Comparison of ENCODE assay signal across 36 mouse cellular contexts in genomic region chr8:94110526-94111177, GRCm38 (mm10). TPM values are rescaled to one million over a fixed set of nuclear protein-coding genes. Genes with fewer than 3 reads are reported as not detected.
DNase-seq lines count a peak whose midpoint lies in the region; ATAC-seq and TF ChIP-seq lines count a peak whose summit lies in the region.
"Had no signal": no experiment of that assay in that cellular context is flagged by ENCODE, and none has a peak within 500 bp of the region (broad histone marks: within the 10 kb centered on the region; RNA-seq: fewer than 3 reads in every experiment).

No protein-coding gene starts in this region.

- H3K79me2 ChIP-seq in MEL (ENCODE audit: control insufficient read depth, insufficient read depth, low read length, poor library complexity): no peaks in the 10 kb centered on the region

- H3K9me3 ChIP-seq in MEL (replicated peaks; ENCODE audit: insufficient read depth, low read length): no peaks in the 10 kb centered on the region
- H3K9me3 ChIP-seq in liver, embryonic 12.5 days (replicated peaks): no peaks in the 10 kb centered on the region
- no peaks in the 10 kb centered on the region for H3K9me3 ChIP-seq in heart, embryonic 11.5 days (replicated peaks; ENCODE audit: control insufficient read depth, low read length)
- H3K9me3 ChIP-seq: embryonic facial prominence, embryonic 15.5 days; G1E; heart, embryonic 12.5 days; hindbrain, embryonic 10.5 days; intestine, embryonic 15.5 days; kidney, embryonic 15.5 days; limb, embryonic 13.5 days; lung, embryonic 15.5 days; neural tube, embryonic 15.5 days had no signal

- ATAC-seq in liver, embryonic 12.5 days: peak; percentile 29; the same call in 1 of the 2 replicates
- ATAC-seq in megakaryocyte progenitor cell, adult 5-6 weeks (replicated peaks; ENCODE audit: poor library complexity): peak; percentile 72
- ATAC-seq in heart, embryonic 11.5 days (replicated peaks; ENCODE audit: insufficient number of reproducible peaks, low FRiP score, low TSS enrichment): no peak
- ATAC-seq: hindbrain, embryonic 16.5 days; intestine, embryonic 15.5 days had no signal

- no peak for TF ChIP-seq CTCF in gastrocnemius, adult 2 months (IDR thresholded peaks at IDR 0.05)
- TF ChIP-seq CTCF in MEL (IDR thresholded peaks at IDR 0.05 in 2 of 3, conservative IDR thresholded peaks at IDR 0.05 in 1 of 3; ENCODE audit: control insufficient read depth in 1 of 3, insufficient read depth in 1 of 3, low read depth in 2 of 3, low read length in 3 of 3, poor library complexity in 1 of 3, severe bottlenecking in 1 of 3): no peak

- H3K27me3 ChIP-seq in MEL (ENCODE audit: control insufficient read depth in 1 of 2, insufficient read depth in 2 of 2, low read length in 2 of 2): no peaks in the 10 kb centered on the region
- no peaks in the 10 kb centered on the region for H3K27me3 ChIP-seq in liver, embryonic 12.5 days (replicated peaks)
- no peaks in the 10 kb centered on the region for H3K27me3 ChIP-seq in heart, embryonic 11.5 days (ENCODE audit: control insufficient read depth, insufficient read depth, low read length)
- H3K27me3 ChIP-seq: CH12.LX; embryonic facial prominence, embryonic 15.5 days; heart, embryonic 12.5 days; intestine, embryonic 15.5 days; kidney, embryonic 15.5 days; limb, embryonic 13.5 days; lung, embryonic 15.5 days; neural tube, embryonic 15.5 days had no signal

- H3K4me1 ChIP-seq in MEL (ENCODE audit: control insufficient read depth in 1 of 2, insufficient read depth in 2 of 2, low read length in 2 of 2): peaks cover 0 to 23% of the 10 kb centered on the region in 2 experiments; a peak in 3 of 4 replicates
- peaks cover 72% of the 10 kb centered on the region for H3K4me1 ChIP-seq in liver, embryonic 12.5 days
- peaks cover 2% of the 10 kb centered on the region; the same call in 1 of the 2 replicates for H3K4me1 ChIP-seq in heart, embryonic 11.5 days (ENCODE audit: control insufficient read depth, insufficient read depth, low read length)
- H3K4me1 ChIP-seq: embryonic facial prominence, embryonic 15.5 days; intestine, embryonic 15.5 days; kidney, embryonic 15.5 days; lung, embryonic 15.5 days; neural tube, embryonic 15.5 days had no signal

- no peak for DNase-seq in gastrocnemius, adult 2 months
- no peak for DNase-seq in gastrocnemius, postnatal 14 days
- peak; percentile 69 for DNase-seq in MEL (ENCODE audit: low read depth, low spot score)
- DNase-seq in lung, adult 18-20 months: no peak
- no peak for DNase-seq in cerebellum, postnatal 36 days
- DNase-seq: adrenal gland, adult 2 months; B cell, adult 2 months; cerebellum, adult 18-20 months; heart, postnatal 10 days; kidney, postnatal 4 days; layer of hippocampus, adult 9-11 months; lung, postnatal 36 days; thymus, postnatal 14 days had no signal

- no peak overlapping the region for H3K4me3 ChIP-seq in gastrocnemius, adult 2 months
- no peak overlapping the region for H3K4me3 ChIP-seq in MEL (ENCODE audit: control insufficient read depth in 1 of 2, insufficient read depth in 1 of 2, low read depth in 2 of 2, low read length in 2 of 2)
- H3K4me3 ChIP-seq in liver, embryonic 12.5 days: no peak overlapping the region
- H3K4me3 ChIP-seq in heart, embryonic 11.5 days (ENCODE audit: low read depth, low read length): no peak overlapping the region
- H3K4me3 ChIP-seq: embryonic facial prominence, embryonic 15.5 days; heart, embryonic 12.5 days; hindbrain, embryonic 10.5 days; intestine, embryonic 15.5 days; kidney, embryonic 15.5 days; limb, embryonic 13.5 days; lung, embryonic 15.5 days; neural tube, embryonic 15.5 days had no signal

- no peak for TF ChIP-seq POLR2A in MEL (IDR thresholded peaks at IDR 0.05; ENCODE audit: control insufficient read depth in 1 of 2, insufficient read depth in 1 of 2, low read depth in 1 of 2, low read length in 2 of 2, poor library complexity in 1 of 2)

- H3K27ac ChIP-seq in gastrocnemius, adult 2 months: peak overlapping the region; percentile 25; the same call in 1 of the 2 replicates
- H3K27ac ChIP-seq in MEL (ENCODE audit: control insufficient read depth, low read depth, low read length): no peak overlapping the region
- H3K27ac ChIP-seq in liver, embryonic 12.5 days: peak overlapping the region; percentile 91
- no peak overlapping the region for H3K27ac ChIP-seq in heart, embryonic 11.5 days (ENCODE audit: low read depth, low read length)
- H3K27ac ChIP-seq: embryonic facial prominence, embryonic 15.5 days; hindbrain, embryonic 10.5 days; intestine, embryonic 15.5 days; kidney, embryonic 15.5 days; limb, embryonic 13.5 days; lung, embryonic 15.5 days; neural tube, embryonic 15.5 days had no signal

- 54% methylated on average over 6 of the region's 6 CpGs for WGBS in liver, embryonic 12.5 days (ENCODE audit: insufficient replicate concordance)
- 60% methylated on average over 6 of the region's 6 CpGs for WGBS in heart, embryonic 11.5 days (ENCODE audit: insufficient replicate concordance)

- intact Hi-C loops in gastrocnemius, adult 2 months (cut with DNase I): no loop called here
- intact Hi-C loops in gastrocnemius, postnatal 14 days (cut with DNase I; ENCODE audit: low total_unique reads): no loop called here

- no peak overlapping the region for H3K9ac ChIP-seq in MEL (ENCODE audit: control insufficient read depth, low read depth, low read length, poor library complexity, severe bottlenecking)
- no peak overlapping the region for H3K9ac ChIP-seq in liver, embryonic 12.5 days
- H3K9ac ChIP-seq in heart, embryonic 11.5 days (ENCODE audit: low read depth, low read length): no peak overlapping the region
- H3K9ac ChIP-seq: embryonic facial prominence, embryonic 15.5 days; heart, embryonic 12.5 days; intestine, embryonic 15.5 days; kidney, embryonic 15.5 days; limb, embryonic 13.5 days; lung, embryonic 15.5 days; neural tube, embryonic 15.5 days had no signal

- no peak for TF ChIP-seq EP300 in MEL (IDR thresholded peaks at IDR 0.05; ENCODE audit: low read depth in 1 of 2, low read length in 2 of 2)

- no peak for TF ChIP-seq RAD21 in MEL (IDR thresholded peaks at IDR 0.05; ENCODE audit: low read depth, low read length)

- peak overlapping the region; percentile 19; the same call in 1 of the 2 replicates for H3K4me2 ChIP-seq in liver, embryonic 12.5 days
- H3K4me2 ChIP-seq in heart, embryonic 11.5 days: no peak overlapping the region
- H3K4me2 ChIP-seq: embryonic facial prominence, embryonic 15.5 days; heart, embryonic 12.5 days; intestine, embryonic 15.5 days; kidney, embryonic 15.5 days; limb, embryonic 13.5 days; lung, embryonic 15.5 days; neural tube, embryonic 15.5 days had no signal

- peaks cover 0 to 14% of the 10 kb centered on the region in 2 experiments; a peak in 2 of 4 replicates for H3K36me3 ChIP-seq in MEL (ENCODE audit: control insufficient read depth in 1 of 2, insufficient read depth in 2 of 2, low read length in 2 of 2)
- H3K36me3 ChIP-seq in liver, embryonic 12.5 days: no peaks in the 10 kb centered on the region
- no peaks in the 10 kb centered on the region for H3K36me3 ChIP-seq in heart, embryonic 11.5 days (ENCODE audit: control insufficient read depth, insufficient read depth, low read length)
- H3K36me3 ChIP-seq: embryonic facial prominence, embryonic 15.5 days; G1E; heart, embryonic 12.5 days; hindbrain, embryonic 10.5 days; intestine, embryonic 15.5 days; kidney, embryonic 15.5 days; limb, embryonic 13.5 days; lung, embryonic 15.5 days; neural tube, embryonic 15.5 days had no signal

TF ChIP-seq in MEL, 35 proteins besides CTCF, POLR2A, EP300 and RAD21:
- no peak for TF ChIP-seq MAZ (IDR thresholded peaks at IDR 0.05; ENCODE audit: low read depth, low read length)
- 0 out of 2 replicates have a peak, but pooled peaks have one; percentile 31 for TF ChIP-seq SIN3A (IDR thresholded peaks at IDR 0.05; ENCODE audit: low read length)
- no peak for TF ChIP-seq TCF12 (IDR thresholded peaks at IDR 0.05; ENCODE audit: low read depth, low read length)
- peak; percentile 55; the same call in 1 of the 2 replicates for TF ChIP-seq GATA1 (IDR thresholded peaks at IDR 0.05; ENCODE audit: low read depth, low read length)
- TF ChIP-seq MXI1 (IDR thresholded peaks at IDR 0.05; ENCODE audit: low read depth, low read length): no peak
- TF ChIP-seq RCOR1 (IDR thresholded peaks at IDR 0.05; ENCODE audit: low read depth, low read length): 0 out of 2 replicates have a peak, but pooled peaks have one; percentile 13
TF ChIP-seq in MEL: peak in this region for 3.

RNA-seq across cellular contexts. Expression of gene Bbs2, which starts 11.9 kb away (rescaled TPM):
- 1 to 10 TPM; 2.5 to 4.6 TPM for total RNA-seq in gastrocnemius, adult 2 months (2021)
- 1 to 10 TPM; 3.1 to 3.7 TPM for total RNA-seq in gastrocnemius, postnatal 14 days (2021)
- total RNA-seq in MEL (2012; rRNA removed): 3.4 and 4.3 TPM in 2 replicates
- polyA plus RNA-seq in MEL (2012; ENCODE audit: insufficient read depth in 1 of 2, insufficient read length in 2 of 2, low read depth in 1 of 2, low replicate concordance in 2 of 2, missing spikeins in 1 of 2): 1 to 10 TPM in 1 of 2 experiments, not detected in 1; 6.8 TPM
- polyA plus RNA-seq in liver, embryonic 12.5 days (2016; fragmentation: Nextera tagmentation; extraction: Ambion mirVana): 5.5 and 6.3 TPM in 2 replicates
- total RNA-seq in megakaryocyte progenitor cell, adult 5-6 weeks (2015): 7.0 and 11.9 TPM in 2 replicates
- total RNA-seq in megakaryocyte progenitor cell, adult 5-6 weeks (2017): 4.1 and 4.4 TPM in 2 replicates
- polyA plus RNA-seq in heart, embryonic 11.5 days (2014; fragmentation: Nextera tagmentation; extraction: Ambion mirVana): 8.7 and 10.6 TPM in 2 replicates

RNA-seq across cellular contexts. Expression of gene Mt4, which starts 26.3 kb away (rescaled TPM):
- not detected for total RNA-seq in gastrocnemius, adult 2 months (2021)
- total RNA-seq in gastrocnemius, postnatal 14 days (2021): not detected
- total RNA-seq in MEL (2012; rRNA removed): not detected in 2 replicates
- polyA plus RNA-seq in MEL (2012; ENCODE audit: insufficient read depth in 1 of 2, insufficient read length in 2 of 2, low read depth in 1 of 2, low replicate concordance in 2 of 2, missing spikeins in 1 of 2): not detected
- polyA plus RNA-seq in liver, embryonic 12.5 days (2016; fragmentation: Nextera tagmentation; extraction: Ambion mirVana): not detected in 2 replicates
- not detected in 2 replicates for total RNA-seq in megakaryocyte progenitor cell, adult 5-6 weeks (2015)
- total RNA-seq in megakaryocyte progenitor cell, adult 5-6 weeks (2017): not detected in 2 replicates
- polyA plus RNA-seq in heart, embryonic 11.5 days (2014; fragmentation: Nextera tagmentation; extraction: Ambion mirVana): not detected in 2 replicates
- total RNA-seq: adrenal gland, adult 2 months; adrenal gland, postnatal 4 days; CH12.LX; G1E; gastrocnemius, adult 8-10 months; granulocyte monocyte progenitor cell, adult 5-6 weeks; heart, postnatal 10 days; left cerebral cortex, adult 18-20 months; left cerebral cortex, postnatal 25 days; midbrain, postnatal 0 days had no signal
- polyA plus RNA-seq: adrenal gland, adult 2 months; forebrain, embryonic 11.5 days; G1E; heart, embryonic 12.5 days; hindbrain, embryonic 10.5 days; hindbrain, embryonic 16.5 days; kidney, embryonic 15.5 days; limb, embryonic 13.5 days; lung, embryonic 15.5 days; midbrain, postnatal 0 days; neural tube, embryonic 15.5 days; small intestine, adult 2 months; testis, adult 2 months had no signal

RNA-seq across cellular contexts. Expression of gene Mt3, which starts 41.8 kb away (rescaled TPM):
- total RNA-seq in gastrocnemius, adult 2 months (2021): 1 to 10 TPM; 1.6 to 2.7 TPM
- 10 to 100 TPM in 1 of 2 experiments, 1 to 10 TPM in 1; 5.8 to 11.2 TPM for total RNA-seq in gastrocnemius, postnatal 14 days (2021)
- not detected in 2 replicates for total RNA-seq in MEL (2012; rRNA removed)
- polyA plus RNA-seq in MEL (2012; ENCODE audit: insufficient read depth in 1 of 2, insufficient read length in 2 of 2, low read depth in 1 of 2, low replicate concordance in 2 of 2, missing spikeins in 1 of 2): not detected
- polyA plus RNA-seq in liver, embryonic 12.5 days (2016; fragmentation: Nextera tagmentation; extraction: Ambion mirVana): 0.42 and 0.45 TPM in 2 replicates
- total RNA-seq in megakaryocyte progenitor cell, adult 5-6 weeks (2015): not detected in 2 replicates
- not detected in 2 replicates for total RNA-seq in megakaryocyte progenitor cell, adult 5-6 weeks (2017)
- polyA plus RNA-seq in heart, embryonic 11.5 days (2014; fragmentation: Nextera tagmentation; extraction: Ambion mirVana): 22.7 TPM in 2 replicates
- total RNA-seq: G1E; granulocyte monocyte progenitor cell, adult 5-6 weeks had no signal
- polyA plus RNA-seq: G1E had no signal

Comparison
In these comparisons a context has a peak if more than half of its experiments do, and no peak if none do; other contexts are left out.
1. H3K27ac ChIP-seq: peak in gastrocnemius, adult 2 months (single experiment) and liver, embryonic 12.5 days (single experiment); none in MEL (single experiment) and heart, embryonic 11.5 days (single experiment).